Mouse (Mus musculus): ENCODE results near the gene Zdhhc5.

GRCm38 (mm10) chr2:84716423-84717355, 1.7 kb upstream of the Zdhhc5 start:
- TF ChIP-seq CTCF (IDR thresholded peaks at IDR 0.05; ENCODE audit: low read depth): no peak
- no peak for TF ChIP-seq EP300 (optimal IDR thresholded peaks at IDR 0.05)

Measured in stomach, postnatal 0 days (tissue).